Mouse (Mus musculus): Measurements from ENCODE around the gene Ptpre. TPM values are rescaled to one million over a fixed set of nuclear protein-coding genes. Genes with fewer than 3 reads are reported as not detected.

The Ptpre gene
- polyA plus RNA-seq, 1 experiment from 2014 or later = 1.8 TPM

GRCm38 (mm10) chr7:135588620-135589309 is 51.5 kb downstream of the Ptpre start:
- Histone ChIP-seq H3K27me3 (ENCODE audit: insufficient read depth, poor library complexity, severe bottlenecking) (peaks cover 9% of the 10 kb centered on the region; the same call in 1 of the 2 replicates), H3K36me3 (no peaks in the 10 kb centered on the region), H3K27ac (no peak overlapping the region), H3K4me3 (no peak overlapping the region), H3K4me1 (peaks cover 24% of the 10 kb centered on the region; the same call in 1 of the 2 replicates), H3K9me3 (no peaks in the 10 kb centered on the region)
- WGBS = 70% methylated on average over 8 of the region's 8 CpGs
- no peak for DNase-seq (ENCODE audit: low spot score)

GRCm38 (mm10) chr7:135591461-135591860 is 54.2 kb downstream of the Ptpre start:
- DNase-seq (ENCODE audit: low spot score) = no peak
- H3K4me3 ChIP-seq = no peak overlapping the region
- H3K4me1 ChIP-seq = peaks cover 47% of the 10 kb centered on the region
- H3K9me3 ChIP-seq = no peaks in the 10 kb centered on the region
- no peaks in the 10 kb centered on the region for H3K36me3 ChIP-seq
- 80% methylated on average over 2 of the region's 2 CpGs for WGBS
- H3K27me3 ChIP-seq (ENCODE audit: insufficient read depth, poor library complexity, severe bottlenecking) = peaks cover 19% of the 10 kb centered on the region; the same call in 1 of the 2 replicates
- no peak overlapping the region for H3K27ac ChIP-seq

- no peak overlapping the region for H3K4me3 ChIP-seq
- peaks cover 54% of the 10 kb centered on the region for H3K4me1 ChIP-seq
- no peak for DNase-seq (ENCODE audit: low spot score)
- peaks cover 19% of the 10 kb centered on the region; the same call in 1 of the 2 replicates for H3K27me3 ChIP-seq (ENCODE audit: insufficient read depth, poor library complexity, severe bottlenecking)
- H3K27ac ChIP-seq = no peak overlapping the region
- WGBS = 64% methylated on average over 5 of the region's 5 CpGs
- H3K36me3 ChIP-seq = no peaks in the 10 kb centered on the region
- H3K9me3 ChIP-seq = no peaks in the 10 kb centered on the region
These were observed 56.0 kb downstream of the Ptpre start for GRCm38 (mm10) chr7:135593286-135593685.

- 18% methylated on average over 3 of the region's 3 CpGs for WGBS
- no peak overlapping the region for H3K4me3 ChIP-seq
- no peak for DNase-seq (ENCODE audit: low spot score)
- H3K27ac ChIP-seq = no peak overlapping the region
- H3K36me3 ChIP-seq = no peaks in the 10 kb centered on the region
- peaks cover 56% of the 10 kb centered on the region for H3K4me1 ChIP-seq
- H3K9me3 ChIP-seq = no peaks in the 10 kb centered on the region
- peaks cover 19% of the 10 kb centered on the region; the same call in 1 of the 2 replicates for H3K27me3 ChIP-seq (ENCODE audit: insufficient read depth, poor library complexity, severe bottlenecking)
These were observed 56.5 kb downstream of the Ptpre start for GRCm38 (mm10) chr7:135593825-135594224.

GRCm38 (mm10) chr7:135594676-135595075 is 57.4 kb downstream of the Ptpre start:
- Histone ChIP-seq H3K9me3 (no peaks in the 10 kb centered on the region), H3K4me1 (peaks cover 55% of the 10 kb centered on the region), H3K36me3 (no peaks in the 10 kb centered on the region), H3K4me3 (no peak overlapping the region), H3K27ac (no peak overlapping the region), H3K27me3 (ENCODE audit: insufficient read depth, poor library complexity, severe bottlenecking) (peaks cover 19% of the 10 kb centered on the region; the same call in 1 of the 2 replicates)
- no peak for DNase-seq (ENCODE audit: low spot score)
- WGBS = 54% methylated on average over 7 of the region's 7 CpGs

GRCm38 (mm10) chr7:135595640-135596174 is 58.4 kb downstream of the Ptpre start:
- Histone ChIP-seq H3K27ac (no peak overlapping the region), H3K4me1 (peaks cover 57% of the 10 kb centered on the region), H3K4me3 (no peak overlapping the region), H3K27me3 (ENCODE audit: insufficient read depth, poor library complexity, severe bottlenecking) (peaks cover 19% of the 10 kb centered on the region; the same call in 1 of the 2 replicates), H3K9me3 (no peaks in the 10 kb centered on the region), H3K36me3 (no peaks in the 10 kb centered on the region)
- DNase-seq (ENCODE audit: low spot score) = no peak
- WGBS = 48% methylated on average over 5 of the region's 5 CpGs

- peak overlapping the region; percentile 72; the same call in 1 of the 2 replicates for H3K27ac ChIP-seq
- 10% methylated on average over 9 of the region's 9 CpGs for WGBS
- H3K4me1 ChIP-seq = peaks cover 57% of the 10 kb centered on the region
These were observed 59.7 kb downstream of the Ptpre start for GRCm38 (mm10) chr7:135597006-135597405.

GRCm38 (mm10) chr7:135597604-135598289 is 60.5 kb downstream of the Ptpre start:
- Histone ChIP-seq H3K4me1 (peaks cover 58% of the 10 kb centered on the region), H3K9me3 (no peaks in the 10 kb centered on the region), H3K4me3 (no peak overlapping the region), H3K27ac (peak overlapping the region; percentile 60; the same call in 1 of the 2 replicates), H3K36me3 (no peaks in the 10 kb centered on the region), H3K27me3 (ENCODE audit: insufficient read depth, poor library complexity, severe bottlenecking) (peaks cover 13% of the 10 kb centered on the region; the same call in 1 of the 2 replicates)
- DNase-seq (ENCODE audit: low spot score) = no peak
- WGBS = 38% methylated on average over 12 of the region's 12 CpGs

More at GRCm38 (mm10) chr7:135597006-135597405, 59.7 kb downstream of the Ptpre start:
- H3K4me3 ChIP-seq = peak overlapping the region; percentile 31; the same call in 1 of the 2 replicates
- H3K27me3 ChIP-seq (ENCODE audit: insufficient read depth, poor library complexity, severe bottlenecking) = peaks cover 19% of the 10 kb centered on the region; the same call in 1 of the 2 replicates
- H3K9me3 ChIP-seq = no peaks in the 10 kb centered on the region
- DNase-seq (ENCODE audit: low spot score) = no peak
- H3K36me3 ChIP-seq = no peaks in the 10 kb centered on the region

- Histone ChIP-seq H3K9me3 (no peaks in the 10 kb centered on the region), H3K27ac (0 out of 2 replicates have a peak overlapping the region, but pooled peaks have one; percentile 60), H3K4me3 (no peak overlapping the region), H3K27me3 (ENCODE audit: insufficient read depth, poor library complexity, severe bottlenecking) (peaks cover 11% of the 10 kb centered on the region; the same call in 1 of the 2 replicates), H3K4me1 (peaks cover 62% of the 10 kb centered on the region), H3K36me3 (no peaks in the 10 kb centered on the region)
- no peak for DNase-seq (ENCODE audit: low spot score)
- 32% methylated on average over 7 of the region's 7 CpGs for WGBS
These were observed 61.1 kb downstream of the Ptpre start for GRCm38 (mm10) chr7:135598303-135598855.

- no peaks in the 10 kb centered on the region for H3K9me3 ChIP-seq
- H3K36me3 ChIP-seq = no peaks in the 10 kb centered on the region
- 58% methylated on average over 3 of the region's 3 CpGs for WGBS
- peaks cover 54% of the 10 kb centered on the region for H3K4me1 ChIP-seq
- H3K4me3 ChIP-seq = no peak overlapping the region
- peaks cover 11% of the 10 kb centered on the region; the same call in 1 of the 2 replicates for H3K27me3 ChIP-seq (ENCODE audit: insufficient read depth, poor library complexity, severe bottlenecking)
- no peak overlapping the region for H3K27ac ChIP-seq
- DNase-seq (ENCODE audit: low spot score) = no peak
These were observed 62.8 kb downstream of the Ptpre start for GRCm38 (mm10) chr7:135600076-135600475.

GRCm38 (mm10) chr7:135601607-135602006 is 64.3 kb downstream of the Ptpre start:
- Histone ChIP-seq H3K27ac (no peak overlapping the region), H3K36me3 (no peaks in the 10 kb centered on the region), H3K4me1 (peaks cover 49% of the 10 kb centered on the region), H3K27me3 (ENCODE audit: insufficient read depth, poor library complexity, severe bottlenecking) (no peaks in the 10 kb centered on the region), H3K4me3 (no peak overlapping the region), H3K9me3 (no peaks in the 10 kb centered on the region)
- 39% methylated on average over 8 of the region's 8 CpGs for WGBS
- DNase-seq (ENCODE audit: low spot score) = no peak

GRCm38 (mm10) chr7:135602265-135602664 is 65.0 kb downstream of the Ptpre start:
- WGBS = 84% methylated on average over 6 of the region's 6 CpGs

More at GRCm38 (mm10) chr7:135602265-135602664, 65.0 kb downstream of the Ptpre start:
- no peak overlapping the region for H3K4me3 ChIP-seq
- H3K27ac ChIP-seq = no peak overlapping the region
- DNase-seq (ENCODE audit: low spot score) = no peak
- H3K27me3 ChIP-seq (ENCODE audit: insufficient read depth, poor library complexity, severe bottlenecking) = no peaks in the 10 kb centered on the region
- H3K9me3 ChIP-seq = no peaks in the 10 kb centered on the region
- H3K36me3 ChIP-seq = no peaks in the 10 kb centered on the region
- H3K4me1 ChIP-seq = peaks cover 42% of the 10 kb centered on the region
